Mouse (Mus musculus) layer of hippocampus, postnatal 10 days (tissue): ENCODE results near the gene Gm21903. TPM values are rescaled to one million over a fixed set of nuclear protein-coding genes. Genes with fewer than 3 reads are reported as not detected.
"Not testable (repeated sequence)": the region's sequence is repeated elsewhere in the genome, so short reads cannot be mapped to it uniquely, and the experiment has no call there.

ENCODE experiments used
- DNase-seq, 2 experiments: peaks; one replicate each; pipeline ENCODE4 v3.0.0; 2021; ENCODE audit warnings: low spot score in 2 of 2
- long read RNA-seq: library from polyadenylated mRNA; stranded (forward); transcript quantifications from one replicate; pipeline ENCODE4 v2.0.0, GENCODE M21; 2023
- total RNA-seq, 2 experiments: library from RNA; stranded (reverse); gene quantifications; 2 replicates each; pipeline ENCODE4 v1.2.3; 2021

The Gm21903 gene
- not detected for total RNA-seq
- long read RNA-seq, result 0 reads

DNA sequence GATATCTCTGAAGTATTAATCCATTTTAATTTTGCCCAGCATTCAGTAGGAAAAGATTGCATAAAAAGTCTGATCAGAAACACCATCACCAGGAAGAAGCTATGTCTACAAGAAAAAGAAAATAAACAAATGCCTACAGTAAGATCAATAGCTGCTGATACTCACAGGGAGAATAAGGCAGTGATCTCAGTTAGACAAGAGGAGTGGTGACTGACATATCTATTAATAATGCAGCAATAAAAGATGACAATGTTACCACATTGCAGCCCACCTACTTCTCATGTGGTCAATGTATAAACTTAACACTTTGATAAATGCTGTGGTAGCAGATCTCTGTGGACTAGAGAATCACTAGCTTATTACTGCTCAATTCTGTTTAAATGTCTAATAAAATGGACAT is at the start of gene Gm21903:
Gm21903 (minus strand) TSS at position 101 of the 400 bp plus-strand sequence.
- DNase-seq, result no peak

DNA sequence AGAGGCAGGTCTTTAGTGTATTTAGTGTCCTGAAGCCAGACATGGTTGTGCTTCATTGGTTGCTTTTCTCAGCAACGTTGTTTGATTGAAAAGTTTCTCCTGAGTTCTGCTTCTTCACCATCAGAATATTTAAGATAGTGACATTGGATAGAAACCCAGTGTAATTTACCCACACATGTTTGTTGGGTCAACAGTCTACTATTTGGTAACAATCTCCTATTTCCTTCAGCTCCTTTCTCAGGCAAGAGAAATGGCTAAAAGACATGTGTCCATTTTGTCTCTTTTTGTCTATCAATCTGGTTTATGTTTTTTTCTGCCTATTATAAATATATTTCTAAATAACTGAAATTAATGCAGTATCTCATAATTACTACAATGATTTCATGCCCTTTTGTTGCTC is 33.8 kb upstream of the Gm21903 start, which contains the start of gene Esp23:
Esp23 (minus strand) TSS at position 101 of the 400 bp plus-strand sequence.
- no peak for DNase-seq

DNA sequence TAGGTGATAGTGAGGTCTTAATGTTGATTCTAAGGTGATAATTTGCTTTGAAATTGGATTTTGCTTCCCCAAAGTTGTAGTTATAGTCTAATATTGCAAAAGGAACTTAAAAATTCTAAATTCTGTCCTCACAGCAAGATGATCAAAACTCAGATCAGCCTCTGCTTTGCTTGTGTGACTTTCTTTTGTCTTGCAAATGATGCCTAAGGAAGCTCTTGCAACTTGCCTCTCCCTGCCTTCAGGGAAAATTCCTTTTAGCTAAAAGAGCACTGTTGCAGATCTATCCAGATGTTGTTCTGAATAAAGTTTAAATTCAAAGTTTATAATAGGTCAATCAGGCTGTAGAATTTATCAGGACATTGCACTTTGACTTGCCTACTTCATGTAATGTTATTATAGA is 20.5 kb upstream of the Gm21903 start:
- DNase-seq, result no peak

DNA sequence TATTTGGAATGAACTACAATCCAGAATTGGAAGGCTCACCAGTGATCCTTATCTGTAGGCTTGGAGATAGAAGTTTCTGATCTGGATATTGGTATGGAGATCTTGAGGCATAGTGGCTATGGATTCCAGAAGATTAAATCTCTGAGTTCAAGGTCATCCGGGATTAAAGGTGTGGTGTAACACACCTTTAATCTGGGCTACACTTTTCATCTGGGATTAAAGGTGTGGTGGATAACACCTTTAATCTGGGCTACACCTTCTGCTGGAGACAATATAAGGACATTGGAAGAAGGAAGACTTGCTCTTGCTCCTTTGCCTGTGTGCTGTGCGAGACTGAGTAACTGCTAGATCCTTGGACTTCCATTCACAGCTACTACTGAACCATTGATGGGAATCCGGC is 6.7 kb downstream of the Gm21903 start, which contains the start of gene Esp24:
Esp24 (plus strand) TSS at position 301 of the 400 bp plus-strand sequence.
- DNase-seq, result not testable (repeated sequence)

DNA sequence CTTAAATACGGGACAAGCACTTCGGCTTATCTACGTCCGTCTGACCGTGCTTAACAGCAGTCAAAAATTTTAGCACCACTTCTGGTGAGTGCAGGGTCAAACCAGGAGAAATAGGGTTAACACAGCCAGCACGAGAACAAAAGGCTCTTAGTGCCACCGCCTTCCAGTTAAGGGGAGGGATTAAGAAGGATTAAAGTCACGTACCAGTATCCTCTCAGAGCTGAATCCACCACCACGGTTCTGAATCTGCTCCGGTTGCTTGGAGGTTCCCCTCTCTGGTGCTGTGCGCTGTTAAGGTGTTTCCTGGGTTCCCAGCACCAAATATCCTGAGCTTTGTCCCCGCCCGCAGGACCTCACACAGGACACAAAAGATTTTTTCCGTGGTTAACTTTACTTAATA is 26.0 kb downstream of the Gm21903 start:
- no peak for DNase-seq

GRCm38 (mm10) chr17:39010675-39011638 is 32.2 kb downstream of the Gm21903 start:
- DNase-seq, result no peak

DNA sequence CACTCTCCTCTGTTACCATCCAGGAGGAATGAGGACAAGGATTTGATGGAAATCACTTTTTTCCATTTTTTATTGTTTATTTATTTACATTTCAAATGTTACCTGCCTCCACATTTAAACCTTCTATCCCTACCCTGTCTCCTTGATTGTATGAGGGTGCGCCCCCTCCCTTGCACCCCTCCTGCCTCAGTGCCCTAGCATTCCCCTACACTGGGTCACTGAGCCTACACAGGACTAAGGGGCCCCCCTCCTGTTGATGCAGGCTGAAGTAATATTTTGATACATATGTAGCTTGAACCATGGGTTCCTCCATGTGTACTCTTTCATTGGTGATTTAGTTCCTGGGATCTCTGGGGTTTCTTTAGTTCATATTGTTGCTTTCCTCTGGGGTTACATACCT is 33.3 kb downstream of the Gm21903 start:
- no peak for DNase-seq

Other genes starting within 250 kb of the Gm21903 start
- not detected for gene Esp24, start 6.6 kb downstream of the Gm21903 start, total RNA-seq
- gene Esp23, start 33.7 kb upstream of the Gm21903 start, total RNA-seq, result not detected
- gene Esp22, start 52.0 kb upstream of the Gm21903 start, total RNA-seq, result not detected